Mouse (Mus musculus): ENCODE results near the gene Adora1.
A peak's percentile ranks its signal among the peaks of the same experiment; 100 is the strongest.

GRCm38 (mm10) chr1:134274483-134274920 is 39.3 kb upstream of the Adora1 start:
- TF ChIP-seq POLR2A (IDR thresholded peaks at IDR 0.05; ENCODE audit: insufficient read length, low read depth) (no peak), TCF12 (IDR thresholded peaks at IDR 0.05; ENCODE audit: insufficient read depth, poor library complexity, severe bottlenecking) (no peak), USF1 (IDR thresholded peaks at IDR 0.05; ENCODE audit: low read depth) (no peak), MAX (IDR thresholded peaks at IDR 0.05; ENCODE audit: low read depth) (no peak), MYOG (IDR thresholded peaks at IDR 0.05; ENCODE audit: control insufficient read depth in 1 of 3, insufficient read depth in 1 of 3, insufficient read length in 2 of 3, low read depth in 2 of 3) (peak in 1 of 3 experiments; percentile 40)
